Mouse (Mus musculus) kidney, embryonic 15.5 days (tissue): Measurements from ENCODE around the gene H2-DMa. TPM values are rescaled to one million over a fixed set of nuclear protein-coding genes. Genes with fewer than 3 reads are reported as not detected.

Experiments used
- polyA plus RNA-seq: library from polyadenylated mRNA; unstranded; fragments of >200 nt; fragmentation: Nextera tagmentation; extraction: Ambion mirVana; gene quantifications from 2 replicates; pipeline ENCODE4 v1.2.1, GENCODE M21; 2015

Gene H2-DMa
- polyA plus RNA-seq, 1 experiment from 2014 or later: 14.8 TPM

Other genes with a start within 250 kb of the H2-DMa start
- gene Gm7029, start 245.7 kb upstream of the H2-DMa start, polyA plus RNA-seq: not detected in 2 replicates
- 8.2 and 9.1 TPM in 2 replicates for gene Kifc1, start 228.9 kb upstream of the H2-DMa start, polyA plus RNA-seq
- gene Platr17, start 214.4 kb upstream of the H2-DMa start, polyA plus RNA-seq: 0.19 TPM in 1 of 2 replicates, not detected in the other
- gene Daxx, start 210.1 kb upstream of the H2-DMa start, polyA plus RNA-seq: 47.6 and 60.0 TPM in 2 replicates
- 28.3 and 35.9 TPM in 2 replicates for gene Tapbp, start 203.6 kb upstream of the H2-DMa start, polyA plus RNA-seq
- 17.5 and 19.3 TPM in 2 replicates for gene Zbtb22, start 203.6 kb upstream of the H2-DMa start, polyA plus RNA-seq
- 30.7 and 34.5 TPM in 2 replicates for gene Rgl2, start 190.0 kb upstream of the H2-DMa start, polyA plus RNA-seq
- gene Pfdn6, start 179.2 kb upstream of the H2-DMa start, polyA plus RNA-seq: 171 and 183 TPM in 2 replicates
- gene Wdr46, start 178.9 kb upstream of the H2-DMa start, polyA plus RNA-seq: 41.8 and 44.0 TPM in 2 replicates
- 5.1 and 5.6 TPM in 2 replicates for gene B3galt4, start 168.1 kb upstream of the H2-DMa start, polyA plus RNA-seq
- gene Vps52, start 163.7 kb upstream of the H2-DMa start, polyA plus RNA-seq: 48.0 and 53.5 TPM in 2 replicates
- gene Rps18, start 163.5 kb upstream of the H2-DMa start, polyA plus RNA-seq: 1,731 and 1,904 TPM in 2 replicates
- gene H2-K1, start 119.2 kb upstream of the H2-DMa start, polyA plus RNA-seq: 24.6 and 27.2 TPM in 2 replicates
- gene Ring1, start 94.9 kb upstream of the H2-DMa start, polyA plus RNA-seq: 20.3 and 21.7 TPM in 2 replicates
- 51.7 and 52.5 TPM in 2 replicates for gene H2-Ke6, start 91.5 kb upstream of the H2-DMa start, polyA plus RNA-seq
- 197 and 211 TPM in 2 replicates for gene Slc39a7, start 87.9 kb upstream of the H2-DMa start, polyA plus RNA-seq
- 50.5 and 53.0 TPM in 2 replicates for gene Rxrb, start 87.7 kb upstream of the H2-DMa start, polyA plus RNA-seq
- 2.2 and 6.6 TPM in 2 replicates for gene Col11a2, start 80.1 kb upstream of the H2-DMa start, polyA plus RNA-seq
- 0.39 and 0.64 TPM in 2 replicates for gene H2-Oa, start 27.2 kb upstream of the H2-DMa start, polyA plus RNA-seq
- 135 and 140 TPM in 2 replicates for gene Brd2, start 3.1 kb downstream of the H2-DMa start, polyA plus RNA-seq
- gene H2-DMb2, start 23.8 kb downstream of the H2-DMa start, polyA plus RNA-seq: 22.6 and 25.3 TPM in 2 replicates
- 4.9 and 6.0 TPM in 2 replicates for gene H2-DMb1, start 33.5 kb downstream of the H2-DMa start, polyA plus RNA-seq
- gene Tap1, start 68.0 kb downstream of the H2-DMa start, polyA plus RNA-seq: 3.5 and 3.8 TPM in 2 replicates
- gene Psmb9, start 68.2 kb downstream of the H2-DMa start, polyA plus RNA-seq: 3.0 and 3.2 TPM in 2 replicates
- 6.0 and 7.1 TPM in 2 replicates for gene Psmb8, start 78.2 kb downstream of the H2-DMa start, polyA plus RNA-seq
- 3.5 and 4.1 TPM in 2 replicates for gene Tap2, start 84.0 kb downstream of the H2-DMa start, polyA plus RNA-seq
- gene H2-Ob, start 119.4 kb downstream of the H2-DMa start, polyA plus RNA-seq: 0.13 TPM in 1 of 2 replicates, not detected in the other
- 23.3 and 27.5 TPM in 2 replicates for gene H2-Ab1, start 138.1 kb downstream of the H2-DMa start, polyA plus RNA-seq
- 2.1 and 2.3 TPM in 2 replicates for gene H2-Aa, start 168.3 kb downstream of the H2-DMa start, polyA plus RNA-seq
- 6.2 and 6.9 TPM in 2 replicates for gene H2-Eb1, start 186.3 kb downstream of the H2-DMa start, polyA plus RNA-seq
- not detected in 2 replicates for gene H2-Eb2, start 206.1 kb downstream of the H2-DMa start, polyA plus RNA-seq
- 0.08 and 0.16 TPM in 2 replicates for gene Btnl2, start 235.3 kb downstream of the H2-DMa start, polyA plus RNA-seq